Mouse (Mus musculus): Measurements from ENCODE around the gene Dctn1.

Gene Dctn1

DNA sequence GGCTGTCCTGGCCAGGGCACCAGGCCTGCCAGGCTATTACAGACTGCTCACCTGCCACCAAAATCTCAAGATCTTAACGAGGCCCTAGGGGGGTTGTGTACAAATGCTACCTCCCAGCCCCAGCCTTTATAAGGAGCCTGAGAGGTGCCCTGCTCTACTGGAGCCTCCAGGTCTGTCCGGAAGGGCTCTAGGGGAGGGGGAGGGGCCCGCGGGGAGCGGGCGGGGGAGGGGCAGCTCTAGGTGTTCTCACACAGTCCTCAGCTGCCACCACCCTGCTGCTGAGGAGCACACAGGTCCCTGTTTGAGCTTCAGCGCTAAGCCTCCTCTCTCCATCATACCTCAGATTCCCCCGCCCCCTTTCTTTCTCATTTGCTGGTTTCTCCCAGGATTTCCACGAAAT, 71.4 kb downstream of the Dctn1 start:
- no peak for DNase-seq

GRCm38 (mm10) chr6:83244422-83245061, 78.8 kb downstream of the Dctn1 start:
- no peak for DNase-seq

GRCm38 (mm10) chr6:83245134-83245533, 79.4 kb downstream of the Dctn1 start:
- DNase-seq = peak; percentile 68

- no peak for DNase-seq
Measured at GRCm38 (mm10) chr6:83245997-83246396, 80.3 kb downstream of the Dctn1 start.

- DNase-seq = no peak
Measured at GRCm38 (mm10) chr6:83246750-83247149, 81.0 kb downstream of the Dctn1 start.

- DNase-seq = no peak
Measured at GRCm38 (mm10) chr6:83247153-83247552, 81.4 kb downstream of the Dctn1 start.

Data from kidney, adult 9 months (tissue).